Mouse (Mus musculus) brain, embryonic 14.5 days (tissue): Measurements from ENCODE around the gene Cstf3. TPM values are rescaled to one million over a fixed set of nuclear protein-coding genes. Genes with fewer than 3 reads are reported as not detected.

Experiments
- DNase-seq: peaks from one replicate; pipeline ENCODE4 v3.0.0-alpha.2; 2011; ENCODE audit warnings: low read depth
- CTCF ChIP-seq: fragments of 200-500 bp; IDR thresholded peaks from 2 replicates; pipeline ENCODE4 v1.5.1; 2012; ENCODE audit warnings: inconsistent platforms, mild to moderate bottlenecking, moderate library complexity, borderline replicate concordance; ENCODE audit not compliant: insufficient read depth, insufficient read length; ENCODE audit errors: extremely low read depth
- POLR2A ChIP-seq: fragments of 200-500 bp; IDR thresholded peaks from 2 replicates; pipeline ENCODE4 v1.6.1; 2012; ENCODE audit warnings: mild to moderate bottlenecking, inconsistent platforms, borderline replicate concordance; ENCODE audit not compliant: poor library complexity, insufficient read depth, insufficient read length, severe bottlenecking; ENCODE audit errors: extremely low read depth
- polyA plus RNA-seq: library from polyadenylated mRNA; depleted of rRNA; stranded (reverse); fragments of >200 nt; gene quantifications from 2 replicates; pipeline ENCODE4 v1.2.3, GENCODE M21; 2012; rRNA removed

Cstf3 gene
- polyA plus RNA-seq, 1 experiment, result 55.3 TPM

- TF ChIP-seq POLR2A (no peak), CTCF (no peak)
- no peak for DNase-seq
These were observed 122.1 kb downstream of the Cstf3 start for GRCm38 (mm10) chr2:104712486-104712809.

GRCm38 (mm10) chr2:104714254-104714691, 124.0 kb downstream of the Cstf3 start:
- DNase-seq, result no peak
- TF ChIP-seq CTCF (no peak), POLR2A (no peak)

Other genes with a start within 250 kb of the Cstf3 start
- gene D430041D05Rik, start 179.5 kb upstream of the Cstf3 start, polyA plus RNA-seq, result 8.7 and 18.1 TPM in 2 replicates
- gene Hipk3, start 96.1 kb upstream of the Cstf3 start, polyA plus RNA-seq, result 12.2 and 19.1 TPM in 2 replicates
- gene Tcp11l1, start 121.6 kb downstream of the Cstf3 start, polyA plus RNA-seq, result 25.5 and 33.9 TPM in 2 replicates
- gene Pin1rt1, start 125.9 kb downstream of the Cstf3 start, polyA plus RNA-seq, result 0.08 TPM in 1 of 2 replicates, not detected in the other
- gene Depdc7, start 152.4 kb downstream of the Cstf3 start, polyA plus RNA-seq, result 1.6 and 2.2 TPM in 2 replicates
- 20.4 and 21.9 TPM in 2 replicates for gene Qser1, start 226.2 kb downstream of the Cstf3 start, polyA plus RNA-seq